Mouse (Mus musculus): ENCODE measurements around the gene Siah2.

Siah2 gene

GRCm38 (mm10) chr3:58655362-58656130, 36.7 kb downstream of the Siah2 start:
- DNase-seq, result peak; percentile 62

GRCm38 (mm10) chr3:58653907-58654306, 38.3 kb downstream of the Siah2 start:
- no peak for DNase-seq

GRCm38 (mm10) chr3:58650328-58650727, 41.9 kb downstream of the Siah2 start:
- no peak for DNase-seq

- DNase-seq, result no peak
Measured at GRCm38 (mm10) chr3:58647179-58647578, 45.0 kb downstream of the Siah2 start.

GRCm38 (mm10) chr3:58646180-58646579, 46.0 kb downstream of the Siah2 start:
- DNase-seq, result no peak

GRCm38 (mm10) chr3:58636406-58637295, 55.5 kb downstream of the Siah2 start, which contains the start of gene Erich6:
TSS of gene Erich6 (minus strand) at chr3:58637207.
- peak; percentile 15 for DNase-seq

GRCm38 (mm10) chr3:58631693-58632092, 60.5 kb downstream of the Siah2 start:
- DNase-seq, result no peak

GRCm38 (mm10) chr3:58624981-58625380, 67.2 kb downstream of the Siah2 start:
- DNase-seq, result no peak

Data from cerebellum, adult 11 months (tissue).